28 mouse cellular contexts compared by ENCODE assay signal in genomic region chr10:105428080-105428479, GRCm38 (mm10).
DNase-seq lines count a peak whose midpoint lies in the region; ATAC-seq and TF ChIP-seq lines count a peak whose summit lies in the region.
"Had no signal": no experiment of that assay in that cellular context is flagged by ENCODE, and none has a peak within 500 bp of the region (broad histone marks: within the 10 kb centered on the region; RNA-seq: fewer than 3 reads in every experiment).

No protein-coding gene starts in this region.

- no peak for DNase-seq in hindbrain, postnatal 0 days (ENCODE audit: low spot score)
- peak; percentile 33 for DNase-seq in limb, embryonic 11.5 days (ENCODE audit: low spot score)
- DNase-seq in limb, embryonic 10.5 days (ENCODE audit: low spot score), result no peak
- DNase-seq in embryonic facial prominence, embryonic 14.5 days (ENCODE audit: low spot score), result peak; percentile 35
- DNase-seq in limb, embryonic 14.5 days (ENCODE audit: low spot score), result peak; percentile 17
- DNase-seq: adrenal gland, postnatal 14 days; cerebellum, adult 18-20 months; gastrocnemius, postnatal 25 days; heart, adult 11 months; heart, postnatal 36 days; kidney, adult 18-20 months; kidney, postnatal 14 days; lung, embryonic 14.5 days; lung, postnatal 14 days; right cerebral cortex, postnatal 14 days; thymus, postnatal 14 days had no signal

- H3K4me2 ChIP-seq in hindbrain, embryonic 16.5 days (ENCODE audit: low read length), result no peak overlapping the region
- no peak overlapping the region for H3K4me2 ChIP-seq in hindbrain, postnatal 0 days (ENCODE audit: low read depth, low read length)
- H3K4me2 ChIP-seq in limb, embryonic 11.5 days (ENCODE audit: low read depth, severe bottlenecking), result no peak overlapping the region
- H3K4me2 ChIP-seq in embryonic facial prominence, embryonic 14.5 days (ENCODE audit: low read depth, low read length), result no peak overlapping the region
- H3K4me2 ChIP-seq in limb, embryonic 14.5 days (replicated peaks; ENCODE audit: low read depth, low read length, severe bottlenecking), result no peak overlapping the region
- H3K4me2 ChIP-seq: forebrain, embryonic 15.5 days; heart, embryonic 11.5 days; hindbrain, embryonic 13.5 days; liver, embryonic 15.5 days; lung, embryonic 14.5 days; neural tube, embryonic 13.5 days had no signal

- H3K4me3 ChIP-seq in hindbrain, embryonic 16.5 days (ENCODE audit: low read length), result no peak overlapping the region
- H3K4me3 ChIP-seq in hindbrain, postnatal 0 days (ENCODE audit: low read length), result no peak overlapping the region
- H3K4me3 ChIP-seq in limb, embryonic 11.5 days (ENCODE audit: low read depth, low read length), result no peak overlapping the region
- no peak overlapping the region for H3K4me3 ChIP-seq in limb, embryonic 10.5 days
- H3K4me3 ChIP-seq in embryonic facial prominence, embryonic 14.5 days (ENCODE audit: low read depth, low read length), result no peak overlapping the region
- H3K4me3 ChIP-seq in limb, embryonic 14.5 days (replicated peaks; ENCODE audit: low read length), result no peak overlapping the region
- H3K4me3 ChIP-seq: forebrain, embryonic 10.5 days; forebrain, embryonic 15.5 days; hindbrain, embryonic 13.5 days; liver, embryonic 15.5 days; midbrain, embryonic 10.5 days; myocyte; neural tube, embryonic 13.5 days had no signal

- TF ChIP-seq POLR2A in limb, embryonic 14.5 days (IDR thresholded peaks at IDR 0.05; ENCODE audit: borderline replicate concordance, extremely low read depth, insufficient read depth, insufficient read length), result no peak

- no peak overlapping the region for H3K27ac ChIP-seq in hindbrain, embryonic 16.5 days (ENCODE audit: low read depth, low read length)
- no peak overlapping the region for H3K27ac ChIP-seq in hindbrain, postnatal 0 days
- H3K27ac ChIP-seq in limb, embryonic 11.5 days (replicated peaks; ENCODE audit: low read depth, low read length), result no peak overlapping the region
- no peak overlapping the region for H3K27ac ChIP-seq in limb, embryonic 10.5 days
- no peak overlapping the region for H3K27ac ChIP-seq in embryonic facial prominence, embryonic 14.5 days (replicated peaks; ENCODE audit: low read depth, low read length)
- H3K27ac ChIP-seq in limb, embryonic 14.5 days (replicated peaks; ENCODE audit: low read depth, low read length), result no peak overlapping the region
- H3K27ac ChIP-seq: forebrain, embryonic 10.5 days; forebrain, embryonic 15.5 days; hindbrain, embryonic 13.5 days; liver, embryonic 15.5 days; midbrain, embryonic 10.5 days had no signal

- 75% methylated on average over 5 of the region's 5 CpGs for WGBS in hindbrain, embryonic 16.5 days
- 76% methylated on average over 5 of the region's 5 CpGs for WGBS in hindbrain, postnatal 0 days
- WGBS in limb, embryonic 11.5 days, result 29% methylated on average over 5 of the region's 5 CpGs
- 38% methylated on average over 5 of the region's 5 CpGs for WGBS in limb, embryonic 10.5 days
- 49% methylated on average over 5 of the region's 5 CpGs for WGBS in embryonic facial prominence, embryonic 14.5 days
- 26% methylated on average over 5 of the region's 5 CpGs for WGBS in limb, embryonic 14.5 days

- H3K36me3 ChIP-seq in hindbrain, embryonic 16.5 days (ENCODE audit: control insufficient read depth, insufficient read depth, low read length), result no peaks in the 10 kb centered on the region
- H3K36me3 ChIP-seq in hindbrain, postnatal 0 days (ENCODE audit: insufficient read depth, low read length), result no peaks in the 10 kb centered on the region
- no peaks in the 10 kb centered on the region for H3K36me3 ChIP-seq in limb, embryonic 11.5 days (ENCODE audit: control insufficient read depth, insufficient read depth, low read length)
- no peaks in the 10 kb centered on the region for H3K36me3 ChIP-seq in limb, embryonic 10.5 days
- H3K36me3 ChIP-seq in embryonic facial prominence, embryonic 14.5 days (ENCODE audit: control insufficient read depth, insufficient read depth, low read length), result no peaks in the 10 kb centered on the region
- H3K36me3 ChIP-seq in limb, embryonic 14.5 days (ENCODE audit: control insufficient read depth, insufficient read depth, low read length), result no peaks in the 10 kb centered on the region
- H3K36me3 ChIP-seq: forebrain, embryonic 10.5 days; forebrain, embryonic 15.5 days; hindbrain, embryonic 13.5 days; liver, embryonic 15.5 days; midbrain, embryonic 10.5 days; neural tube, embryonic 13.5 days had no signal

- no peaks in the 10 kb centered on the region for H3K27me3 ChIP-seq in hindbrain, embryonic 16.5 days (replicated peaks; ENCODE audit: control insufficient read depth, insufficient read depth, low read length)
- H3K27me3 ChIP-seq in hindbrain, postnatal 0 days (ENCODE audit: insufficient read depth, low read length), result no peaks in the 10 kb centered on the region
- no peaks in the 10 kb centered on the region for H3K27me3 ChIP-seq in limb, embryonic 11.5 days (ENCODE audit: control insufficient read depth, insufficient read depth, low read length)
- no peaks in the 10 kb centered on the region for H3K27me3 ChIP-seq in limb, embryonic 10.5 days (ENCODE audit: low read depth, poor library complexity, severe bottlenecking)
- H3K27me3 ChIP-seq in embryonic facial prominence, embryonic 14.5 days (replicated peaks; ENCODE audit: control insufficient read depth, insufficient read depth, low read length), result no peaks in the 10 kb centered on the region
- H3K27me3 ChIP-seq in limb, embryonic 14.5 days (ENCODE audit: control insufficient read depth, insufficient read depth, low read length), result no peaks in the 10 kb centered on the region
- H3K27me3 ChIP-seq: forebrain, embryonic 15.5 days; hindbrain, embryonic 13.5 days; liver, embryonic 15.5 days; neural tube, embryonic 13.5 days had no signal

- no peak overlapping the region for H3K9ac ChIP-seq in hindbrain, embryonic 16.5 days (ENCODE audit: low read depth, low read length)
- no peak overlapping the region for H3K9ac ChIP-seq in hindbrain, postnatal 0 days (replicated peaks; ENCODE audit: low read length)
- no peak overlapping the region for H3K9ac ChIP-seq in limb, embryonic 11.5 days (ENCODE audit: low read length)
- no peak overlapping the region for H3K9ac ChIP-seq in embryonic facial prominence, embryonic 14.5 days (ENCODE audit: low read depth, low read length)
- no peak overlapping the region for H3K9ac ChIP-seq in limb, embryonic 14.5 days (ENCODE audit: low read depth, low read length, severe bottlenecking)
- H3K9ac ChIP-seq: forebrain, embryonic 15.5 days; hindbrain, embryonic 13.5 days; liver, embryonic 15.5 days; lung, embryonic 14.5 days; neural tube, embryonic 13.5 days had no signal

- no peaks in the 10 kb centered on the region; the same call in 1 of the 2 replicates for H3K4me1 ChIP-seq in hindbrain, embryonic 16.5 days (ENCODE audit: control insufficient read depth, insufficient read depth, low read depth, low read length)
- no peaks in the 10 kb centered on the region for H3K4me1 ChIP-seq in hindbrain, postnatal 0 days (ENCODE audit: insufficient read depth, low read length)
- peaks cover 18% of the 10 kb centered on the region for H3K4me1 ChIP-seq in limb, embryonic 11.5 days (ENCODE audit: control insufficient read depth, insufficient read depth, low read length)
- peaks cover 75% of the 10 kb centered on the region for H3K4me1 ChIP-seq in limb, embryonic 10.5 days
- peaks cover 18% of the 10 kb centered on the region; the same call in 1 of the 2 replicates for H3K4me1 ChIP-seq in embryonic facial prominence, embryonic 14.5 days (ENCODE audit: control insufficient read depth, insufficient read depth, low read length)
- H3K4me1 ChIP-seq in limb, embryonic 14.5 days (ENCODE audit: control insufficient read depth, insufficient read depth, low read length), result peaks cover 35% of the 10 kb centered on the region
- H3K4me1 ChIP-seq: forebrain, embryonic 15.5 days; midbrain, embryonic 10.5 days had no signal

- TF ChIP-seq CTCF in hindbrain, postnatal 0 days (IDR thresholded peaks at IDR 0.05; ENCODE audit: low read depth), result no peak

- peak; percentile 38; the same call in 1 of the 2 replicates for ATAC-seq in hindbrain, embryonic 16.5 days
- no peak for ATAC-seq in hindbrain, postnatal 0 days
- ATAC-seq in limb, embryonic 11.5 days (ENCODE audit: insufficient number of reproducible peaks, low FRiP score, low TSS enrichment, low read depth), result no peak
- ATAC-seq in embryonic facial prominence, embryonic 14.5 days (ENCODE audit: low read depth), result no peak
- ATAC-seq in limb, embryonic 14.5 days (ENCODE audit: low FRiP score, low read depth), result no peak
- no peak for ATAC-seq in megakaryocyte-erythroid progenitor cell, adult 5-6 weeks (replicated peaks; ENCODE audit: low FRiP score, low TSS enrichment, poor library complexity, severe bottlenecking)
- ATAC-seq: CD4-positive, CD25-positive, alpha-beta regulatory T cell, adult 4 months; inflammation-experienced regulatory T-cells, adult 6 months had no signal

- no peaks in the 10 kb centered on the region for H3K9me3 ChIP-seq in hindbrain, embryonic 16.5 days (ENCODE audit: control insufficient read depth, low read length)
- no peaks in the 10 kb centered on the region for H3K9me3 ChIP-seq in hindbrain, postnatal 0 days (ENCODE audit: low read length)
- no peaks in the 10 kb centered on the region for H3K9me3 ChIP-seq in limb, embryonic 11.5 days (ENCODE audit: control insufficient read depth, low read length)
- no peaks in the 10 kb centered on the region for H3K9me3 ChIP-seq in limb, embryonic 10.5 days (replicated peaks)
- no peaks in the 10 kb centered on the region for H3K9me3 ChIP-seq in embryonic facial prominence, embryonic 14.5 days (ENCODE audit: control insufficient read depth, low read length)
- no peaks in the 10 kb centered on the region for H3K9me3 ChIP-seq in limb, embryonic 14.5 days (ENCODE audit: control insufficient read depth, low read length)
- H3K9me3 ChIP-seq: forebrain, embryonic 10.5 days; forebrain, embryonic 15.5 days; hindbrain, embryonic 13.5 days; liver, embryonic 15.5 days; midbrain, embryonic 10.5 days; neural tube, embryonic 13.5 days had no signal

Comparison
In these comparisons a context has a peak if more than half of its experiments do, and no peak if none do; other contexts are left out.
1. DNase-seq: peak in limb, embryonic 11.5 days (single experiment), embryonic facial prominence, embryonic 14.5 days (single experiment) and limb, embryonic 14.5 days (single experiment); none in hindbrain, postnatal 0 days (single experiment) and limb, embryonic 10.5 days (single experiment).